Mouse (Mus musculus) limb, embryonic 11.5 days (tissue): Measurements from ENCODE around the gene Ctbp2. TPM values are rescaled to one million over a fixed set of nuclear protein-coding genes. Genes with fewer than 3 reads are reported as not detected.
A peak's percentile ranks its signal among the peaks of the same experiment; 100 is the strongest.

Experiments used
- ATAC-seq: fragments of 200-750 bp; cut with Nextera tagmentation; 2 replicates; pipeline ENCODE4 v1.8.0; 2017; ENCODE audit warnings: low read depth; ENCODE audit not compliant: insufficient number of reproducible peaks, low FRiP score, low TSS enrichment
- DNase-seq: peaks from one replicate; pipeline ENCODE4 v3.0.0-alpha.2; 2015; ENCODE audit warnings: low spot score
- H3K27ac ChIP-seq: fragments of 300-500 bp; sonication (generic); replicated peaks from 2 replicates; pipeline ENCODE4 v1.5.1; 2014; ENCODE audit warnings: low read depth, mild to moderate bottlenecking, low read length
- H3K27me3 ChIP-seq: fragments of 300-500 bp; sonication (generic); 2 replicates; pipeline ENCODE4 v1.6.1; 2014; ENCODE audit warnings: mild to moderate bottlenecking, low read length, mixed read lengths; ENCODE audit not compliant: control insufficient read depth, insufficient read depth
- H3K36me3 ChIP-seq: fragments of 300-500 bp; sonication (generic); 2 replicates; pipeline ENCODE4 v1.6.1; 2014; ENCODE audit warnings: mild to moderate bottlenecking, low read length, moderate library complexity, mixed read lengths; ENCODE audit not compliant: control insufficient read depth, insufficient read depth
- H3K4me1 ChIP-seq: fragments of 300-500 bp; sonication (generic); 2 replicates; pipeline ENCODE4 v1.6.1; 2014; ENCODE audit warnings: low read length, mixed read lengths; ENCODE audit not compliant: control insufficient read depth, insufficient read depth
- H3K4me2 ChIP-seq: fragments of 300-500 bp; sonication (generic); 2 replicates; pipeline ENCODE4 v1.6.1; 2014; ENCODE audit warnings: low read depth, mild to moderate bottlenecking, moderate library complexity; ENCODE audit not compliant: severe bottlenecking
- H3K4me3 ChIP-seq: fragments of 300-500 bp; sonication (generic); 2 replicates; pipeline ENCODE4 v1.5.1; 2014; ENCODE audit warnings: low read depth, low read length
- H3K9ac ChIP-seq: fragments of 300-500 bp; sonication (generic); 2 replicates; pipeline ENCODE4 v1.6.1; 2014; ENCODE audit warnings: mild to moderate bottlenecking, low read length
- H3K9me3 ChIP-seq: fragments of 300-500 bp; sonication (generic); 2 replicates; pipeline ENCODE4 v1.6.1; 2016; ENCODE audit warnings: low read length; ENCODE audit not compliant: control insufficient read depth
- WGBS: fragments of 180-500 bp; shearing (Covaris S2); extraction: QIAGEN DNeasy Blood & Tissue Kit; methylation state at CpG from one replicate; pipeline ENCODE4 v1.1.7; 2014; 5-methylcytosine and 5-hydroxymethylcytosine counted together
- polyA plus RNA-seq: library from polyadenylated mRNA; unstranded; fragments of >200 nt; fragmentation: Nextera tagmentation; extraction: Ambion mirVana; gene quantifications from 2 replicates; pipeline ENCODE4 v1.2.1, GENCODE M21; 2014

Ctbp2 gene
- polyA plus RNA-seq, 1 experiment from 2014 or later: 144 TPM

- H3K9ac ChIP-seq: no peak overlapping the region
- H3K27ac ChIP-seq: no peak overlapping the region
- no peaks in the 10 kb centered on the region for H3K9me3 ChIP-seq
- H3K4me2 ChIP-seq: no peak overlapping the region
- no peak for ATAC-seq
- H3K36me3 ChIP-seq: no peaks in the 10 kb centered on the region
- H3K4me1 ChIP-seq: peaks cover 6% of the 10 kb centered on the region; the same call in 1 of the 2 replicates
- no peak for DNase-seq
- H3K27me3 ChIP-seq: no peaks in the 10 kb centered on the region
- no peak overlapping the region for H3K4me3 ChIP-seq
- WGBS: 91% methylated on average over 3 of the region's 3 CpGs
Measured at GRCm38 (mm10) chr7:133159519-133159918, 35.4 kb upstream of the Ctbp2 start.

DNA sequence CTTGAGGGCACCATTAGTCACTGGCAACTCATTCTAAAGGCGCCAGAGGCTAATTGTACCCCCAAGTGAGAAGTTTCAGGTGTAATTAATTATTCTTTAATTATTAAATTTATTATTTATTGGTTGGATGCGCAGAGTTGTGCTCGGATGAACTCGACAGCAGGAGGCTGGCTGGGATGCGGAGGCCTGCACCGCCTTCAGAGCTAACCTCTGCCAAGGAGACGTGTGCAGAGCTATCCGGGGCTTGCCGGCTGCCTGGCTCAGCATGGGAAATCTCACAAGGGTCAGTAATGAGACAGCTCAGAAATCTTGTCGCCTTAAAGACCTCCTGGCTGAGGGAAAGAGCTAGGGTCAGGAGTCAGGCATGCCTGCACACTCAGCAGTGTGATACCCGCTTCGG lies 31.5 kb upstream of the Ctbp2 start:
- ATAC-seq (no peak), DNase-seq (no peak)
- H3K9ac ChIP-seq: no peak overlapping the region
- H3K4me2 ChIP-seq: no peak overlapping the region
- H3K4me1 ChIP-seq: no peaks in the 10 kb centered on the region
- H3K27ac ChIP-seq: no peak overlapping the region
- no peaks in the 10 kb centered on the region for H3K27me3 ChIP-seq
- 61% methylated on average over 12 of the region's 12 CpGs for WGBS
- no peak overlapping the region for H3K4me3 ChIP-seq
- no peaks in the 10 kb centered on the region for H3K36me3 ChIP-seq
- no peaks in the 10 kb centered on the region for H3K9me3 ChIP-seq

DNA sequence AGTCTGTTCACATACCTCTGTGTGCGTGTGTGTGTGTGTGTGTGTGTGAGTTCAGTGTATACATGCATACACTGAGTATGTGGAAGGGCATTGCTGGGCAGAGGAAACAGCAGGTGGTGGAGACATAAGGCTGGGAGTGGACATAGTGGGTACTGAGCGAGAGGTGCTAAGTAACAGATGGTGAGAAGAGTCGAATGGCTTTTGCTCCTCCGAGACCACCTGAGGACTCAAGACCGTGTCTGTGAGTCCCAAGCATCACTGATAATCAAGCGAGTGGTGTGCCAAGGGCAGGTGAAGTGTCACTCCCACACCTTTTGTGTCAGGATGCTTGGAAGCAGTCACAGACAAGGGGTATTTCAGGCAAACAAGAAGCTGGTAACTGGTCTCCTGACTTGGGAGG lies 30.7 kb upstream of the Ctbp2 start:
- no peak for ATAC-seq
- Histone ChIP-seq H3K9ac (no peak overlapping the region), H3K4me3 (no peak overlapping the region), H3K9me3 (no peaks in the 10 kb centered on the region), H3K27me3 (no peaks in the 10 kb centered on the region), H3K4me2 (no peak overlapping the region), H3K27ac (no peak overlapping the region), H3K4me1 (no peaks in the 10 kb centered on the region), H3K36me3 (no peaks in the 10 kb centered on the region)
- WGBS: 71% methylated on average over 6 of the region's 6 CpGs
- DNase-seq: no peak

DNA sequence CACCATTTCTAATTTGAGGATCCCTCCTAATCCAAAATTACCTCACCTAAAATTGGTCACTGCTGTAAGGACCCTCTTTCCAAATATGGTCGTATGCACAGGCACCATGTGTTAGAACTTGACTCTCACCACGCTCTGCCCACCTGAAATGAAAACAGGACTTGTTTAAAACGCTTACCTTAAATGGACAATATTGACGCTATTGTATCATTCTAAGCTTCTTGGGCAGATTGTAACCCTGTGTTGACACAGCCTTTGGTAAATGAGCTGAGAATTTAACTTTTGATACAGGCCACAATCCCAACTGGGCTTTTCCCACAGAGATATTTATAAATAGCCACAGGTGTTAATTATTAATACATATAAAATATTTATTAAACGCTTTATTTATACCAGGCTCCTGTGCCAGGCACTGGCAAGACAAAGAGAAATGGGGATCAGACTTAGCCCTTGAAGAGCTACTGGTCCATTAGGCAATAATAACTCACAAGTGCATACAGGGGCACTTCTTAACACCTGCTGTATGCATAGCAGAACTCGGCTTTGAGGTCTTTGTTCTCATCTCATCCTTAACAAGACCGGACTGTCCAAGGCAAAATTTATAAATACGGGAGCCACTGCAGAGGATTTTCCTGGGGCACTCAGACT lies 15.7 kb upstream of the Ctbp2 start:
- no peak overlapping the region for H3K4me2 ChIP-seq
- no peak overlapping the region for H3K27ac ChIP-seq
- no peaks in the 10 kb centered on the region for H3K9me3 ChIP-seq
- WGBS: 84% methylated on average over 8 of the region's 8 CpGs
- H3K27me3 ChIP-seq: no peaks in the 10 kb centered on the region
- no peaks in the 10 kb centered on the region for H3K36me3 ChIP-seq
- no peak for ATAC-seq
- DNase-seq: no peak
- no peaks in the 10 kb centered on the region for H3K4me1 ChIP-seq
- no peak overlapping the region for H3K9ac ChIP-seq
- H3K4me3 ChIP-seq: no peak overlapping the region

- no peaks in the 10 kb centered on the region; the same call in 1 of the 2 replicates for H3K36me3 ChIP-seq
- H3K27me3 ChIP-seq: no peaks in the 10 kb centered on the region
- H3K4me1 ChIP-seq: no peaks in the 10 kb centered on the region
- ATAC-seq: no peak
- H3K27ac ChIP-seq: no peak overlapping the region
- no peak overlapping the region for H3K4me3 ChIP-seq
- H3K4me2 ChIP-seq: no peak overlapping the region
- H3K9me3 ChIP-seq: no peaks in the 10 kb centered on the region
- 77% methylated on average over 5 of the region's 5 CpGs for WGBS
- no peak for DNase-seq
- no peak overlapping the region for H3K9ac ChIP-seq
Measured at GRCm38 (mm10) chr7:133133552-133133951, 9.4 kb upstream of the Ctbp2 start.

DNA sequence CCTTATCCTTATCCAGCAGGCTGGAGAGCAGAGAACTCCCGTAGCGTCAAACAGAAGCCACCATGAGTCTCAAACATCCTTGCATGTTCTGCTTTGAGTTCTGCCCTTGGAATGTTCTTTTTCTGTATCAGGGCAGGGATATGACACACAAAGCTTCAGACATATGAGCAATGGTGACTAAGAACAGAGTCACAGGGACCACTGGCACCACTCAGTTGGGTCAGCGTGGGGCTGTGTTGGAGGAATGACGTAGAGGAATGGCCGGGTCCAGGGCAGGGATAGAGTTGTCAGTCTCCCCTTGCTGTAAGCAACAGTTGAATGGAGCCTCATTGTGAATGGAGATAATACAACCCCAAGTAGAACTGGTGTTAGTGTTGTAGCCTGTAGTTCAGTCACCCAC lies 8.5 kb upstream of the Ctbp2 start:
- Histone ChIP-seq H3K27me3 (no peaks in the 10 kb centered on the region), H3K4me2 (no peak overlapping the region), H3K4me1 (no peaks in the 10 kb centered on the region), H3K4me3 (no peak overlapping the region), H3K36me3 (no peaks in the 10 kb centered on the region; the same call in 1 of the 2 replicates), H3K9me3 (no peaks in the 10 kb centered on the region), H3K27ac (no peak overlapping the region), H3K9ac (no peak overlapping the region)
- ATAC-seq (no peak), DNase-seq (no peak)
- 95% methylated on average over 5 of the region's 5 CpGs for WGBS

GRCm38 (mm10) chr7:133124701-133125485 lies 739 bp upstream of the Ctbp2 start:
- Histone ChIP-seq H3K27ac (no peak overlapping the region; the same call in 1 of the 2 replicates), H3K9me3 (no peaks in the 10 kb centered on the region), H3K27me3 (no peaks in the 10 kb centered on the region), H3K9ac (peak overlapping the region; percentile 75), H3K36me3 (no peaks in the 10 kb centered on the region; the same call in 1 of the 2 replicates), H3K4me1 (peaks cover 12% of the 10 kb centered on the region), H3K4me2 (peak overlapping the region; percentile 93), H3K4me3 (peak overlapping the region; percentile 95)
- ATAC-seq: no peak
- peak; percentile 47 for DNase-seq
- 2% methylated on average over 34 of the region's 34 CpGs for WGBS

- DNase-seq (peak; percentile 83), ATAC-seq (peak; percentile 67)
- Histone ChIP-seq H3K9me3 (no peaks in the 10 kb centered on the region), H3K4me2 (peak within 1 kb of the TSS; percentile 93), H3K27me3 (no peaks in the 10 kb centered on the region), H3K9ac (peak within 1 kb of the TSS; percentile 98), H3K4me1 (peaks cover 25% of the 10 kb centered on the region), H3K27ac (peak within 1 kb of the TSS; percentile 98), H3K4me3 (peak within 1 kb of the TSS; percentile 95), H3K36me3 (no peaks in the 10 kb centered on the region)
- under 1% methylated on average over 40 of the region's 53 CpGs for WGBS
Measured at GRCm38 (mm10) chr7:133123244-133123998, 733 bp downstream of the Ctbp2 start, which contains the start of gene Fgfr2. Fgfr2 (minus strand) TSS chr7:133123350.
